Comparison of ENCODE assay signal across 8 mouse cellular contexts in genomic region chr8:120485551-120486476, GRCm38 (mm10).
A peak's percentile ranks its signal among the peaks of the same experiment; 100 is the strongest.
DNase-seq lines count a peak whose midpoint lies in the region; ATAC-seq and TF ChIP-seq lines count a peak whose summit lies in the region.

No protein-coding gene starts in this region.

- 17% methylated on average over 21 of the region's 21 CpGs for WGBS in hindbrain, embryonic 10.5 days

- ATAC-seq in G1E (ENCODE audit: extremely low read depth, insufficient number of reproducible peaks, low FRiP score, poor library complexity, severe bottlenecking): peak; percentile 2; the same call in 1 of the 2 replicates
- peak; percentile 21 for ATAC-seq in megakaryocyte progenitor cell, adult 5-6 weeks (replicated peaks; ENCODE audit: poor library complexity)
- ATAC-seq in granulocyte monocyte progenitor cell, adult 5-6 weeks (replicated peaks; ENCODE audit: poor library complexity, severe bottlenecking): no peak

- TF ChIP-seq CTCF in gastrocnemius, adult 2 months (IDR thresholded peaks at IDR 0.05): no peak
- no peak for TF ChIP-seq CTCF in G1E (IDR thresholded peaks at IDR 0.05; ENCODE audit: low read depth, low read length)

- H3K4me1 ChIP-seq in G1E (ENCODE audit: insufficient read depth, low read depth, low read length): peaks cover 69% of the 10 kb centered on the region
- H3K4me1 ChIP-seq in hindbrain, embryonic 10.5 days (replicated peaks): peaks cover 95% of the 10 kb centered on the region

- H3K4me3 ChIP-seq in gastrocnemius, adult 2 months: no peak overlapping the region; the same call in 1 of the 2 replicates
- peak overlapping the region; percentile 83 for H3K4me3 ChIP-seq in G1E (ENCODE audit: low read depth, low read length)
- H3K4me3 ChIP-seq in hindbrain, embryonic 10.5 days: peak overlapping the region; percentile 96

- no peaks in the 10 kb centered on the region for H3K9me3 ChIP-seq in G1E (replicated peaks)
- no peaks in the 10 kb centered on the region for H3K9me3 ChIP-seq in hindbrain, embryonic 10.5 days

- 0 out of 2 replicates have a peak overlapping the region, but pooled peaks have one; percentile 20 for H3K27ac ChIP-seq in gastrocnemius, adult 2 months
- H3K27ac ChIP-seq in hindbrain, embryonic 10.5 days: peak overlapping the region; percentile 99

- intact Hi-C loops in gastrocnemius, adult 2 months (cut with DNase I): no loop called here
- intact Hi-C loops in gastrocnemius, postnatal 14 days (cut with DNase I; ENCODE audit: low total_unique reads): no loop called here

- DNase-seq in gastrocnemius, adult 2 months: peak; percentile 22
- no peak for DNase-seq in gastrocnemius, postnatal 14 days
- DNase-seq in G1E (ENCODE audit: low spot score): no peak
- no peak for DNase-seq in hindbrain, embryonic 10.5 days (ENCODE audit: low spot score)
- DNase-seq in adrenal gland, postnatal 14 days: no peak
- DNase-seq in kidney, postnatal 14 days: no peak

- peaks cover 37% of the 10 kb centered on the region for H3K27me3 ChIP-seq in G1E (ENCODE audit: insufficient read depth, low read length)
- peaks cover 49% of the 10 kb centered on the region for H3K27me3 ChIP-seq in hindbrain, embryonic 10.5 days (ENCODE audit: insufficient read depth, poor library complexity, severe bottlenecking)

- peaks cover under 1% of the 10 kb centered on the region for H3K36me3 ChIP-seq in G1E (replicated peaks)
- H3K36me3 ChIP-seq in hindbrain, embryonic 10.5 days: no peaks in the 10 kb centered on the region
